Mouse (Mus musculus): ENCODE data around the gene Strip2.

DNA sequence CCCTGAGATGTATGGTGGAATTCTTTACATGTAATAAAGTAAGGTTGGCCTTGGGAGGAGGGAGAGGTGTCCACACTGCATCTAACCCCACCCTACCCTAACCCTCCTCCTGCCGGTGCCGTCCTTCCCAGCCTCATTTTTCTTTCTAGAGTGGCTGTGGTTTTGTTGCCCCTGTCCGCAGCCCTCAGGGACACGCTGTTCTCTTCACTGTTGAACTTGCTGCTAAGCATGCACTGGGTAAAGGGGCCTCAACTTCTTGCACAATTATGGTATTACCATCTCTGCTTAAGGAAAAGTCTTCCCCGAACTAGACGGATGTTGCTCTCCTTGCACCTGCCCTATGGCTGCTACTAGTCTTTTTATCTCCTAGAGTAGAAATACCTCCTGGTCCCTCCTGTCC is 69.2 kb downstream of the Strip2 start:
- TF ChIP-seq POLR2A (IDR thresholded peaks at IDR 0.05; ENCODE audit: low read depth, low read length): no peak
- TF ChIP-seq CTCF (conservative IDR thresholded peaks at IDR 0.05; ENCODE audit: insufficient read depth, insufficient read length, low read depth, low read length): no peak

All from kidney, adult 2 months (tissue).